Comparison of ENCODE assay signal across 21 mouse cellular contexts in the genomic region with DNA sequence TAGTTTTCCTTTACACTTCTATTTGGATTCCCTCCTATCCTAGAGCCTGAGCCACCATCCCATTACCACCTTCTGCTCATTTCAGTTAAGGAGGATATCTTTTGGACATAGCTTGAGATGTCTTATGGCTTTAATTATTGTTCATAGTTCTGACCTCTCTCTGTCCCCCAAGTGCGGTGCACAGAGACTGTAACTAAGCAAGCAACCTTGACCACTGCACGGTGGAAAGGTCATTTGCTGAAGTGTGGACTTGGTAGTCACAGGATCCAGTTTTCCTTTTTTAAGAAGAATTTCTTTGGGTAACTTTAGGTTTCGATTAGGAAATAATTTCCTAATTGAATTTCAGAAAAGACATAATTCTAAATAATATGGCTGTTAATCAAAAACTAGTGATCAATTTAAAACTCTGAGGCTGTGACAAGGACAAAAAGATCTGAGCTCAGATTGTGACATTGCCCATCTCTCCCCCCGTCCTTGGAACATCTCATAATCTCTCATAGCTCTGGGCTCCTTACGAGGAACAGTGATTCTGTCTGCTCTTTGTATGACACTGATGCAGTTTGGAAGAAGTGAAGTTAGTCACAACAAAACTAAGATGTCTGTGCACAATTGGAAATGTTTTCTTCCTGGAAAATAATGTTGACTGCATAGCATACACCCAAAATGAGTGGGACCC. TPM values are rescaled to one million over a fixed set of nuclear protein-coding genes. Genes with fewer than 3 reads are reported as not detected.
DNase-seq lines count a peak whose midpoint lies in the region; TF ChIP-seq lines count a peak whose summit lies in the region.
"Had no signal": no experiment of that assay in that cellular context is flagged by ENCODE, and none has a peak within 500 bp of the region (broad histone marks: within the 10 kb centered on the region; RNA-seq: fewer than 3 reads in every experiment).

No protein-coding gene starts in this region.

- peaks cover 13% of the 10 kb centered on the region for H3K4me1 ChIP-seq in liver, adult 2 months (ENCODE audit: control insufficient read depth, insufficient read depth, low read length)
- peaks cover 3% of the 10 kb centered on the region; the same call in 1 of the 2 replicates for H3K4me1 ChIP-seq in cerebellum, adult 2 months (ENCODE audit: control insufficient read depth, insufficient read depth, low read length)
- H3K4me1 ChIP-seq: embryonic facial prominence, embryonic 13.5 days; embryonic facial prominence, embryonic 15.5 days; forebrain, embryonic 10.5 days; forebrain, embryonic 12.5 days had no signal

- no peaks in the 10 kb centered on the region for H3K36me3 ChIP-seq in liver, adult 2 months (ENCODE audit: control insufficient read depth, insufficient read depth, low read length)
- H3K36me3 ChIP-seq: embryonic facial prominence, embryonic 13.5 days; embryonic facial prominence, embryonic 15.5 days; forebrain, embryonic 10.5 days; forebrain, embryonic 12.5 days had no signal

- no peak for TF ChIP-seq CTCF in liver, adult 2 months (IDR thresholded peaks at IDR 0.05; ENCODE audit: low read depth, low read length)
- no peak for TF ChIP-seq CTCF in cerebellum, adult 2 months (IDR thresholded peaks at IDR 0.05; ENCODE audit: borderline replicate concordance, insufficient read depth, low read depth, low read length)

- no peaks in the 10 kb centered on the region for H3K27me3 ChIP-seq in liver, adult 2 months (ENCODE audit: control insufficient read depth, insufficient read depth, low read length)
- no peaks in the 10 kb centered on the region for H3K27me3 ChIP-seq in cerebellum, adult 2 months (ENCODE audit: control insufficient read depth, insufficient read depth, low read length)
- H3K27me3 ChIP-seq: embryonic facial prominence, embryonic 13.5 days; embryonic facial prominence, embryonic 15.5 days; forebrain, embryonic 12.5 days had no signal

- no peak for TF ChIP-seq POLR2A in liver, adult 2 months (IDR thresholded peaks at IDR 0.05; ENCODE audit: extremely low read depth, insufficient read depth, low read length)
- no peak for TF ChIP-seq POLR2A in cerebellum, adult 2 months (IDR thresholded peaks at IDR 0.05; ENCODE audit: borderline replicate concordance, insufficient read depth, low read length)

- H3K79me2 ChIP-seq in liver, adult 2 months (ENCODE audit: control insufficient read depth, insufficient read depth, low read length) = no peaks in the 10 kb centered on the region

- H3K4me3 ChIP-seq in liver, adult 2 months (ENCODE audit: insufficient read depth, low read depth, low read length) = no peak overlapping the region
- H3K4me3 ChIP-seq in cerebellum, adult 2 months (replicated peaks; ENCODE audit: insufficient read depth, low read depth, low read length) = no peak overlapping the region
- H3K4me3 ChIP-seq: embryonic facial prominence, embryonic 13.5 days; embryonic facial prominence, embryonic 15.5 days; erythroblast, embryonic 14.5 days; forebrain, embryonic 10.5 days; forebrain, embryonic 12.5 days had no signal

- 64% methylated on average over 5 of the region's 5 CpGs for WGBS in liver, adult 2 months
- 97% methylated on average over 5 of the region's 5 CpGs for WGBS in cerebellum, adult 2 months

- DNase-seq in adrenal gland, adult 2 months = peak; percentile 52
- DNase-seq in adrenal gland, postnatal 25 days = no peak
- DNase-seq in adrenal gland, postnatal 36 days = peak; percentile 28 to 45
- DNase-seq in adrenal gland, adult 18-20 months (ENCODE audit: low spot score in 2 of 2) = no peak
- DNase-seq in liver, adult 2 months (ENCODE audit: extremely low read depth, low read depth, low spot score) = peak; percentile 50
- DNase-seq in liver = no peak
- no peak for DNase-seq in cerebellum, adult 2 months
- DNase-seq: cerebellum, adult 11-12 months; cerebellum, adult 8-10 months; cerebellum, adult 9-11 months; cerebellum, postnatal 14 days; cerebellum, postnatal 36 days; embryo, embryonic 11 days had no signal

- H3K27ac ChIP-seq in liver, adult 2 months (replicated peaks; ENCODE audit: insufficient read depth, low read depth, low read length) = no peak overlapping the region
- no peak overlapping the region for H3K27ac ChIP-seq in cerebellum, adult 2 months (ENCODE audit: insufficient read depth, low read length)
- H3K27ac ChIP-seq: embryonic facial prominence, embryonic 13.5 days; embryonic facial prominence, embryonic 15.5 days; forebrain, embryonic 10.5 days; forebrain, embryonic 12.5 days had no signal

- no peak overlapping the region for H3K9ac ChIP-seq in liver, adult 2 months (ENCODE audit: low read depth, low read length)
- H3K9ac ChIP-seq: embryonic facial prominence, embryonic 13.5 days; embryonic facial prominence, embryonic 15.5 days; forebrain, embryonic 12.5 days had no signal

RNA-seq across cellular contexts. Expression of gene Lrrc9, which starts 24.3 kb away (rescaled TPM):
- 1 to 10 TPM; 1.5 to 5.8 TPM for total RNA-seq in adrenal gland, adult 2 months (2021)
- 0.12 and 0.57 TPM in 2 replicates for polyA plus RNA-seq in adrenal gland, adult 2 months (2012; rRNA removed)
- 9.6 and 10.2 TPM in 2 replicates for total RNA-seq in adrenal gland, postnatal 25 days (2021)
- total RNA-seq in adrenal gland, postnatal 36 days (2021) = 1 to 10 TPM; 1.1 to 6.3 TPM
- total RNA-seq in adrenal gland, adult 18-20 months (2021) = 1 to 10 TPM; 1.4 to 4.1 TPM
- total RNA-seq in liver, adult 2 months (2014; rRNA removed) = under 0.01 TPM in 1 of 2 replicates, not detected in the other
- not detected in 2 replicates for polyA plus RNA-seq in liver, adult 2 months (2012; rRNA removed)
- polyA plus RNA-seq in cerebellum, adult 2 months (2012; rRNA removed) = 1.2 and 1.6 TPM in 2 replicates
- total RNA-seq: MEL had no signal
- polyA plus RNA-seq: C2C12; erythroblast, embryonic 14.5 days had no signal

RNA-seq across cellular contexts. Expression of gene Rtn1, which starts 57.1 kb away (rescaled TPM):
- 10 to 100 TPM; 15.0 to 27.1 TPM for total RNA-seq in adrenal gland, adult 2 months (2021)
- 12.0 and 18.3 TPM in 2 replicates for polyA plus RNA-seq in adrenal gland, adult 2 months (2012; rRNA removed)
- total RNA-seq in adrenal gland, postnatal 25 days (2021) = 14.0 and 19.9 TPM in 2 replicates
- total RNA-seq in adrenal gland, postnatal 36 days (2021) = 10 to 100 TPM; 17.5 to 17.7 TPM
- total RNA-seq in adrenal gland, adult 18-20 months (2021) = 10 to 100 TPM; 23.1 to 29.8 TPM
- 0.46 and 0.47 TPM in 2 replicates for total RNA-seq in liver, adult 2 months (2014; rRNA removed)
- polyA plus RNA-seq in liver, adult 2 months (2012; rRNA removed) = 0.76 and 1.4 TPM in 2 replicates
- polyA plus RNA-seq in cerebellum, adult 2 months (2012; rRNA removed) = 941 and 958 TPM in 2 replicates
- total RNA-seq: common myeloid progenitor, adult 5-6 weeks; MEL had no signal
- polyA plus RNA-seq: C2C12 had no signal

Comparison
In these comparisons a context has a peak if more than half of its experiments do, and no peak if none do; other contexts are left out.
1. DNase-seq: peak in adrenal gland, adult 2 months (single experiment), adrenal gland, postnatal 36 days (2 of 2) and liver, adult 2 months (single experiment); none in adrenal gland, postnatal 25 days (single experiment), adrenal gland, adult 18-20 months (0 of 2), liver (single experiment) and cerebellum, adult 2 months (0 of 2).
2. RNA of gene Rtn1, which starts 57.1 kb away (total RNA-seq): 23.1 to 29.8 TPM in adrenal gland, adult 18-20 months, 15.0 to 27.1 TPM in adrenal gland, adult 2 months, 14.0 to 19.9 TPM in adrenal gland, postnatal 25 days and 17.5 to 17.7 TPM in adrenal gland, postnatal 36 days; 0.46 to 0.47 TPM in liver, adult 2 months; every median in the first group is over 10 times any median in the second.